Mouse (Mus musculus): ENCODE measurements around the gene 1700003F12Rik.
A peak's percentile ranks its signal among the peaks of the same experiment; 100 is the strongest.

DNA sequence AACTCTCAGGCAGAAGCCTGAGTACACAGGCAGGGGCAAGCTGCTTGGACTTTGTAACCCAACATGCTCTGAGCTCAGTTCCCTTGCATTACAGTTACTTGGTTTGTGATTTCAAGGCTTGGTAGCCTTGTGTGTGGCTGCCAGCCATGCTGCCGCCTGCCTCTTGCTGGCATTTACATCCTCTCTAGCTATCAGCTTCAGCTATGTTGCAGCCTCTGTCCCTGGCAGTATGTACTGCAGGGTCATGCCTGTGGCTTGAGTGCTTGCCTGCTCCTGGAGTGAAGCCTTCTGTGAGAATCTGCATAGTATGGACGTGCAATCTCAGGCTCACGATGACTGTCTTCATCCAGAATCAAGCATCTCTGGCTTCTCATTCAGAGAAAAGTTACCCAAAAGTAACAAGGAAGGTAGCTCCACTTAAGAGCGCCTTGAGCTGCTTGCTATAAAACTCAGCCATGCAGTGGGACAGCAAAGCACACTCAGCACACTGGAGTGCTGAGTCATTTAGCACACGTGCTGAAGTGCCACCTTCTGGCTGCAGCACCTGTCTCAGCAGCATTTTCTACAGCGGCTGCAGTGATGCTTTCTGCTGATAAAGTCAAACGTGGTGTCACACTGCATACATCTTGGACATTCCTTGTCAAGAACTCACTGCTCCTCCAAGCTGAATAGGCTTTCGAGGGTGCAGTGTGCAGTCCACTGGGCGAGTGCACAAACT, 39.2 kb upstream of the 1700003F12Rik start:
- TF ChIP-seq POLR2A (IDR thresholded peaks at IDR 0.05; ENCODE audit: extremely low read depth, insufficient read depth, low read length): no peak
- TF ChIP-seq CTCF (IDR thresholded peaks at IDR 0.05; ENCODE audit: low read depth, low read length): peak; percentile 49
